Mouse (Mus musculus) spleen, adult 2 months (tissue): ENCODE data around the gene 4931414P19Rik.

Experiments used
- CTCF ChIP-seq: fragments of 200-500 bp; IDR thresholded peaks from 2 replicates; pipeline ENCODE4 v1.5.1; 2011; ENCODE audit warnings: mild to moderate bottlenecking, inconsistent platforms; ENCODE audit not compliant: insufficient read depth, insufficient read length, insufficient replicate concordance; ENCODE audit errors: extremely low read depth
- POLR2A ChIP-seq: fragments of 200-500 bp; IDR thresholded peaks from 2 replicates; pipeline ENCODE4 v1.6.1; 2011; ENCODE audit warnings: low read depth, low read length, inconsistent platforms

DNA sequence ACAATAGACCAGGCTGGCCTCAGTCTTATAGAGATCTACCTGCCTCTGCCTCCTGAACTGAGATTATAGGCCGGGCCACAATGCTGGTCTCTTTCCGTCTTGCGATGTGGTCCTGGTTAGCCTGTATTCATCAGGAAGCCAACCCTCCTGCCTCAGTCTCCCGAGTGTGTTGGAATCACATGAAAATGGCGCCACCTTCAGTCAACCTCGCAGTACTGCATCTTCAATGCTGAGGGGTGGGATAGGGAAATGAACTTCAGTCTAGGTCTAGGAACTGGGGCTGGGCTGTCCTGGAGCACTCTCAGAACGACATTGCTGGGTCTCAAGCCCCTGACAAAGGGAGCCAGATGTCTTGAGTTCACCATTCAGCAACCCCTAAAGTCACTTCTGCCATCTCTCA, 8.7 kb downstream of the 4931414P19Rik start:
- TF ChIP-seq CTCF (peak; percentile 63; the same call in 1 of the 2 replicates), POLR2A (no peak)
